Mouse (Mus musculus) kidney, postnatal 10 days (tissue): Measurements from ENCODE around the gene Bsn.

Source experiments
- DNase-seq: peaks from one replicate; pipeline ENCODE4 v3.0.0; 2021; ENCODE audit warnings: mixed read lengths

Bsn gene

GRCm38 (mm10) chr9:108052885-108053664 lies 137.1 kb downstream of the Bsn start, which contains the start of gene Amigo3:
Gene Amigo3, plus strand, starts transcription at chr9:108053159.
- DNase-seq = peak; percentile 98

DNA sequence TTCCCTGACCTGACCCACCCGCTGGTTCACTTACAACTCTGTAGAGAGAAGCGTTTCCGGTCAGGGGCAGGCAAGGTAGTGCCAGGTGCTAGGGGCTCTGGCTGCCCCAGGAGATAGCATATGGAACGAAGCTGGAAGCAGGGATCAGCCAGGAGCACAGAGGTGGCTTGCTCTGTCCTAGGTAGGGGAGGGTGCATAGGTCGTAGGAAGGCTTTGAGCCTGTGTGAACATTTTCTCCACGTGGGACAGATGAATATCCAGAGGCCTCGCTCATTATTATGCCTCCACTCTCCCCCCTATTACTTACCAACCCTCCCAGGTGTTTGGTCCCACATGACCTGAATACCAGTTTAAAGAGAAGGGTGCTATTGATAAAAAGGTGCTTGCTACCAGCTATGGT lies 137.8 kb downstream of the Bsn start:
- no peak for DNase-seq

DNA sequence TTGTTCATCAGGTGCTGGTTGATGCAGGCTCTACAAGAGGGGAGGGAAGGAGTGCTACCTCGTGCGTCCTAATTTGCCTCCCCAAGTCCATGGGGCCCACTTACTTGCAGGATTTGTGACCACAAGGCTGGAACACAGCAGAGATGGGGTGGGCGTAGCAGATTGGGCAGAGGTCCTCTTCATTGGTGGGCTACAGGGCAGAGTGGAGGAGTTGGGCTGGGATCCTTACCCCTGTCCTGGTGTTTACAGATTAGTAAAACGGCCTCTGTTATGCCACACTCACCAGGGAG lies 138.3 kb downstream of the Bsn start:
- no peak for DNase-seq

DNA sequence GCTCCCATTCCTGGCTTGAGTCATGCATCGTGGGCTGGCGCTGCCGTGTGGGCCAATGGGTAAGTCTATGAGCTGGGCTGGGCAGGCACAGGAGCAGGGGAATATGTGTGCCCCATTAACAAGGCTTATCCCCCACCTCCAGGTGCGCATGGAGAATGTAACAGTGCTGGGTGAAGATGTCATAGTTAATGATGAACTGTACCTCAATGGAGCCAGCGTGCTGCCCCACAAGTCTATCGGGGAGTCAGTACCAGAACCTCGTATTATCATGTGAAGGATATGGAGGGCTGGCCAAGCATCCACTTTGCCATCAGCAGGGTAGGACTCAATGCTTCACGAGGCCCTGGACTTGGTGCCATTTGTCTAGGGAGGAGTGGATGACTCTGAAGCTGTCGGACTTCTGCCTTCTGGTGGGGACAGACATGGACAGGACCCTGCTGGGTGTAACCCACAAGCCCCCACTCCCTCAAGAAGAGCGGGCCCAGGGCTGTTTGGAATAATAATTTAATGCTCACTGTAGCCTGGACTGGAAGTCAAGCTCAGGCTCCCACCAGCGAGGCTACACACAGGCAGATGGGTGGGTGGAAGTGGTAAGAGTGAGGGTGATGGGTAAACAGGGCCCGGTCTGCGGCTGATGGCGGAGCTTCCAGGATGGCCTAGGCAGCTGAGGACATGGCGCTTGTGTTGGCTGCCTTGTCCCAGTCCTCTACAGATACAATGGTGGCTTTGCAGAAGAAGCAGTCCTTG lies 138.8 kb downstream of the Bsn start:
- no peak for DNase-seq

- DNase-seq = no peak
Measured at GRCm38 (mm10) chr9:108049561-108050251, 140.5 kb downstream of the Bsn start.

DNA sequence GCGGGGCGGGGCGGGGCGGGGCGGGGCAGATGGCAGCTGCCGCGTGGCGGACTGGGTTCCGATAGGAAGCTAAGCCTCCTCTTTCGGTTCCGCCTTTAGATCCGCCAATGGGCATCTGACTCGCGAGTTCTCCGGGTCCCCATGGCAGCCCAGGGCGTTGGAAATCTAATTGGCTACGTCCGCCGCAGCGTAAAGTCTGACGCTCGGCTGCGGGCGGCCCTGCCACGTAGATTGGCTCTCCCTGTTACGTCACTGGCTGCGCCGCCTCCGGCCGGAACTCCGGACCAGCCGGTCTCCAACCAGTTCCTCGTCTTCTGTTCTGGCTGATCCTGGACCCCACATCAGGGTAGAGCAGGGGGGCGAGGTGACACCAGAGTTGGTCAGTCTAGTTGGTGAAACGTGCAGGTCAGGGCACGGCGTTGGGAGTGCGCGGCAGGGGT lies 141.1 kb downstream of the Bsn start, which contains the start of gene Gmppb:
TSS of gene Gmppb (plus strand) at position 227 of the 440 bp plus-strand sequence.
- DNase-seq = peak; percentile 98

DNA sequence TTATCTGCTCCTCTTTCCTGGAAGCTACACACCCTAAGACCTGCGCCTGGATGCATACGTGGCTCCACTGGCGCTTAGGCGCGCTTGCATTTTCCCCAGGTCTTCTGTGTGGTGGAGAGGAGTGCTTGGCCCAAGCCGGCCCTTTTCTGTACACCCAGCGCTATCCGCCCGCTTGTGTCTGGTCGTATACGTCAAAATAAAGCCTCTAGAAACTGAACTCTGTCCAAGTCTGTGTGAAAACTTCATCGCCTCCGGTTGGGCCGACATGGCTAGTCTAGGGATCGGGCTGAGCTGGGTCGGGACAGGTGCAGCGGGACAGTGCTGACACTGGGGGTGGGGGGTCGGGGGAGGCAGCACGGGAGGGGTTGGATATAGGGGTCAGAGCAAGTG lies 141.6 kb downstream of the Bsn start:
- no peak for DNase-seq

- DNase-seq = peak; percentile 5
Measured at GRCm38 (mm10) chr9:108047601-108048565, 142.3 kb downstream of the Bsn start.

DNA sequence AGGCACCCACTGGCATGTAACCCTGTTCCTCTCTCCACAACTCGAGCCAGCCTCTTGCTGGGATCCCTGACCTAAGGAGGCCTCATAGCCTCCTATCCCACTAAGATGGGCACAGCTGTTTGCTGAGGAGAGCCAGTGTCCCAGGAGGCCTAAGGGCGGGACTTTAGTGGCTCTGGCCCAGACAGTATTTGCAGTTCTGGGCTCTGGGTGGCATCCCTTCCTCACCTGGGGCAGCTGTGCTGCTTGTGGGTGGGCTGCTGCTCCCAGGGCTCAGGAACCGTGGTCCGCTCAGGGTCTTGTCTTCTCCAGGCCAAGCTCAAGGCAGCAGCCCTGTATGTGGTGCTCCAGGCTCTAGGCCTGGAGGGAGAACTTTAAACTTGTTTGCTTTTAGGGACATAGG lies 143.6 kb downstream of the Bsn start:
- peak; percentile 18 for DNase-seq
